Mouse (Mus musculus) stomach, postnatal 0 days (tissue): Measurements from ENCODE around the gene Btbd9. TPM values are rescaled to one million over a fixed set of nuclear protein-coding genes. Genes with fewer than 3 reads are reported as not detected.

ENCODE experiments used
- ATAC-seq: fragments of 200-750 bp; cut with Nextera tagmentation; 2 replicates; pipeline ENCODE4 v1.8.0; 2017; ENCODE audit not compliant: low FRiP score, low TSS enrichment
- DNase-seq: peaks from one replicate; pipeline ENCODE4 v3.0.0-alpha.2; 2016; ENCODE audit warnings: low spot score
- H3K27ac ChIP-seq: fragments of 300-500 bp; sonication (generic); replicated peaks from 2 replicates; pipeline ENCODE4 v1.5.1; 2014; ENCODE audit warnings: mild to moderate bottlenecking, control low read depth
- H3K27me3 ChIP-seq: fragments of 300-500 bp; sonication (generic); 2 replicates; pipeline ENCODE4 v1.6.1; 2014; ENCODE audit warnings: low read length; ENCODE audit not compliant: control insufficient read depth, insufficient read depth
- H3K36me3 ChIP-seq: fragments of 300-500 bp; sonication (generic); 2 replicates; pipeline ENCODE4 v1.6.1; 2014; ENCODE audit warnings: low read length, mixed read lengths; ENCODE audit not compliant: control insufficient read depth, insufficient read depth
- H3K4me1 ChIP-seq: fragments of 300-500 bp; sonication (generic); replicated peaks from 2 replicates; pipeline ENCODE4 v1.6.1; 2014; ENCODE audit warnings: antibody characterized with exemption; ENCODE audit not compliant: control insufficient read depth, insufficient read depth
- H3K4me2 ChIP-seq: fragments of 300-500 bp; sonication (generic); replicated peaks from 2 replicates; pipeline ENCODE4 v1.6.1; 2014; ENCODE audit warnings: low read depth, mild to moderate bottlenecking, control low read depth, moderate library complexity
- H3K4me3 ChIP-seq: fragments of 300-500 bp; sonication (generic); 2 replicates; pipeline ENCODE4 v1.5.1; 2014; ENCODE audit warnings: low read depth, low read length, control low read depth
- H3K9ac ChIP-seq: fragments of 300-500 bp; sonication (generic); 2 replicates; pipeline ENCODE4 v1.6.1; 2014; ENCODE audit warnings: mild to moderate bottlenecking, low read length, control low read depth, mixed read lengths
- H3K9me3 ChIP-seq: fragments of 300-500 bp; sonication (generic); 2 replicates; pipeline ENCODE4 v1.6.1; 2016; ENCODE audit warnings: low read length; ENCODE audit not compliant: control insufficient read depth
- CTCF ChIP-seq: IDR thresholded peaks from 2 replicates; pipeline ENCODE4 v1.5.1; 2016; ENCODE audit warnings: antibody characterized with exemption, low read depth, mild to moderate bottlenecking, moderate library complexity
- EP300 ChIP-seq: optimal IDR thresholded peaks from 2 replicates; pipeline ENCODE3; 2016; ENCODE audit warnings: antibody characterized with exemption
- WGBS: fragments of 180-500 bp; shearing (Covaris S2); extraction: QIAGEN DNeasy Blood & Tissue Kit; methylation state at CpG from one replicate; pipeline ENCODE4 v1.1.7; 2014; 5-methylcytosine and 5-hydroxymethylcytosine counted together
- polyA plus RNA-seq: library from polyadenylated mRNA; unstranded; fragments of >200 nt; fragmentation: Nextera tagmentation; extraction: Ambion mirVana; gene quantifications from 2 replicates; pipeline ENCODE4 v1.2.1, GENCODE M21; 2015

Gene Btbd9
- polyA plus RNA-seq, 1 experiment from 2014 or later: 34.6 TPM

DNA sequence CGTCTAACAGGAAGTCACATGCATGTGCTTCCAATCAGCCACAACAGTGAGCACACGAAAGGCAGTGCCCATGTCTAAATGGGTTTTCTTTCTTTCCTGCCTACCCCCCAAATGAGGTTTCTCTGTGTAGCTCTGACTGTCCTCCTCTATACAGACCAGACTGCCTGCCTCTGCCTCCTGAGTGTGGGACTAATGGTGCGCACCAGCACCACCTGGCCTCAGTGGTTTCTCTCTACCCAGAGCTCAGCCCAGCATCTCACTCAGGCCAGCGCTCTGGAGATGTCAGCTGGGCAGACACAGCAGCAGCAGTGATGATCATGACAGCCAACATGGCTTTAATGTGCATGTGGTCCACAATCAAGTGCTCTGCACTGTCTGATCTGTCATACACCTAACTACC is 299.8 kb downstream of the Btbd9 start:
- Histone ChIP-seq H3K27me3 (no peaks in the 10 kb centered on the region), H3K4me3 (no peak overlapping the region), H3K4me1 (0 out of 2 replicates have a peak, but pooled peaks cover 4% of the 10 kb centered on the region), H3K4me2 (no peak overlapping the region), H3K27ac (no peak overlapping the region), H3K36me3 (no peaks in the 10 kb centered on the region), H3K9ac (no peak overlapping the region), H3K9me3 (no peaks in the 10 kb centered on the region)
- DNase-seq (no peak), ATAC-seq (no peak)
- TF ChIP-seq CTCF: no peak
- TF ChIP-seq EP300: no peak
- 89% methylated on average over 4 of the region's 4 CpGs for WGBS

DNA sequence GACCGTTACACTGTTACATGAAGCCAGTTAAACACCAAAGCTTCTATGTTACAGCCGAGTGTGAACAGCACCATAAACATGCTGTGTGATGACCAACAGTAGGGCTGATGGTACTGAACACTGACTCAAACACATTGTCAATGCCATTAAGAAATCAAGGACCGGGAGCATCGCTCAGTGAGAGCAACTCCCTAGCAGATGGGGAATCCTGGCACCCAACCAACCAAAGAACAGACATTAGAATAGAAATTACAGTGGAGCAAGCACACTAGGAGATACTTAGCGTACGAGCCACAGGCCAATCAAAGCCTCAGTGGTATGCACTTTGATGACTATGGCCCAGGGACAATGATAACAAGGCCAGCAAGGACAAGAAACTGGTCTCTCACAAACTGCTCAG is 303.5 kb downstream of the Btbd9 start:
- Histone ChIP-seq H3K36me3 (no peaks in the 10 kb centered on the region), H3K4me3 (no peak overlapping the region), H3K27me3 (no peaks in the 10 kb centered on the region), H3K4me2 (no peak overlapping the region), H3K9me3 (no peaks in the 10 kb centered on the region), H3K4me1 (no peaks in the 10 kb centered on the region), H3K27ac (no peak overlapping the region), H3K9ac (no peak overlapping the region)
- DNase-seq (no peak), ATAC-seq (no peak)
- TF ChIP-seq EP300: no peak
- TF ChIP-seq CTCF: no peak
- WGBS: 88% methylated on average over 6 of the region's 6 CpGs

DNA sequence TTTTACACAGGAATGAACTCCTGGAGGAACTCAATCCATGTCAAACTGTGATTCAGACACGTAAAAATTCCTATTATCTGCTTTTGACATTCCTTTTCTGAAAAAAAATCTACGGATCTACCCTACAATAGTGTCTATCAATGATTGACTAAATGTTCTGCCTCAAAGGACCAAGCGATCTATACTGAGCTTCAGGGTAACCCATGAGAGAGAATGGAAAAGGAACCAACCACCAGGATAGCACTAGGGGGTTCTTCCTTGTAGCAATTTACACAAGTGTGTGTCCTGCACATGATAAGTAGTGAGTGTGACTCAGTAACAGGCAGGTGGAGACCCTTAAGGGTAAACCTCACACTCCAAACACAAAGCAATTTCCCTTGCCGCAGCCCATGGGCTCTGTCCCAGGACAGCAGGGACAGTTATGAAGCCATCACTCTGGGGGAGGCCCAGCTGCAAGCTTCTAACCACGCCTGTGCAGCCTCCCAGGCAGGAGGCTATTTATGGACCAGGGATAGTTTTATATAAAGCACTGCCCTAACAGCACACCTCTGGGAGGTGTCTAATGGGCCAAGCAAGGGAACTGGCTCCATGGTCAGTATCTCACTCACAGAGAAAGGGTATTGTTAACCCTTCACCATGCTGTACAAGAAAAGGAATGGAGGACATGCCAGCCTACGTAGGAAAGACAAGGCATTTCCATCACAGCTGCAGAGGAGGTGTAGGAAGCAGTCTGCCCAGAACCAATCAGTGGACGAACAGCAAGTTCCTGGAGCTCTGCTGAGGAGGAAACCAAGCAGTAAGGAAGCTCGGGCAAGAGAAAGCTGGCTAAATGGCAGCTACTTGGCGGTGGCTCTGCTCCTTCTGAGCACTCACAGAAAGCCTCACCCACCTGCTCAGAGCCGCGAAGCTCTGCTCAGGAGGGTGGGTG is 306.9 kb downstream of the Btbd9 start:
- Histone ChIP-seq H3K4me2 (no peak overlapping the region), H3K4me1 (no peaks in the 10 kb centered on the region), H3K27me3 (no peaks in the 10 kb centered on the region), H3K4me3 (no peak overlapping the region), H3K9ac (no peak overlapping the region), H3K9me3 (no peaks in the 10 kb centered on the region), H3K36me3 (no peaks in the 10 kb centered on the region), H3K27ac (no peak overlapping the region)
- ATAC-seq (no peak), DNase-seq (no peak)
- 60% methylated on average over 11 of the region's 11 CpGs for WGBS
- no peak for TF ChIP-seq CTCF
- no peak for TF ChIP-seq EP300

DNA sequence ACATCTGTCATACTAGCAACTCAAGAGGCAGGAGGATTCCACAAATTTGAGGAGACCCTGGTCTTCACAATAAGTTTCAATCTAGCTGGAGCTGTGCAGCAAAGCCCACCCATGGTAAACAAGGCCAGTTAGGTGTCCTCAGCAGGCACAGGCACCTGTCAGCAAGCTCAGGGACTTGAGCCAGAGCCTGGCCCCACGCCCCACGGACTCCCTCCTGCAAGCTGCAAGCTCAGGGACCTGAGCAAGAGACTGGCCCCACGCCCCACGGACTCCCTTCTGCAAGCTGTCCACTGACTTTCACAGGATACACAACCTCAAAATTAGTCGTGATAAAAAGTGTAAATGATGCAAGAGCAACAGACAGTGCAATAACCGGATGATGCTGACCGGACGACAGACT is 307.8 kb downstream of the Btbd9 start:
- H3K27me3 ChIP-seq: no peaks in the 10 kb centered on the region
- WGBS: 84% methylated on average over 8 of the region's 8 CpGs
- TF ChIP-seq EP300: no peak
- no peak for TF ChIP-seq CTCF
- no peaks in the 10 kb centered on the region for H3K4me1 ChIP-seq
- no peaks in the 10 kb centered on the region for H3K36me3 ChIP-seq
- H3K27ac ChIP-seq: no peak overlapping the region
- ATAC-seq: no peak
- H3K4me2 ChIP-seq: no peak overlapping the region
- H3K4me3 ChIP-seq: no peak overlapping the region
- H3K9me3 ChIP-seq: no peaks in the 10 kb centered on the region
- no peak for DNase-seq
- no peak overlapping the region for H3K9ac ChIP-seq

DNA sequence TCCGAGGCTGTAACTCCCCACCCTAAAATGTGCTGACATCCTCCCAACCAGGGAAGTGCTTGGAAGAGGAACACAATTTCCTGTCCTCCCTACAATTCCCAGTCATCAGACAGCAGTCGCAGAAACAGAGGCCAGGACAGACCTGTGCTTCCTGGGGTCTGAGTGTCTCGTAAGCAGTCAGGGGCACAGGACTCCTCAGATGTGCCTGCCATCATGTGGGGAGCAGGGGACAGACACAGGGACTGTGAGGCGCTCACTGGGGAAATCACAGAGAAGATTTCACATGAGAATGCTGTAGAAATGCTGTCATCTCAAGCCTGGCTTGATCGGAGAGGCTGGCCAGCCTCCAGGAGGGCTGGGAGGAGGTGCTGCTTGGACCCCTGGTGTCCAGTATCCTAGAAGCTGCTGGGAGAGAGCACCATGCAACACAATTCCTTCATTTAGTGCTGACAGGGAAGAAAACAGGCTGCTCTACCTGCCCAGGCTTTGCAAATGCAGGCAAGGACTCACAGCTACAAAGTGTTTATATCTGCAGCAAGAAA is 308.8 kb downstream of the Btbd9 start:
- H3K9ac ChIP-seq: no peak overlapping the region
- TF ChIP-seq CTCF (no peak), EP300 (no peak)
- peaks cover 3% of the 10 kb centered on the region; the same call in 1 of the 2 replicates for H3K4me1 ChIP-seq
- no peaks in the 10 kb centered on the region for H3K9me3 ChIP-seq
- no peak overlapping the region for H3K4me2 ChIP-seq
- H3K36me3 ChIP-seq: no peaks in the 10 kb centered on the region
- WGBS: 72% methylated on average over 5 of the region's 5 CpGs
- no peak overlapping the region for H3K27ac ChIP-seq
- DNase-seq (no peak), ATAC-seq (no peak)
- H3K4me3 ChIP-seq: no peak overlapping the region
- H3K27me3 ChIP-seq: no peaks in the 10 kb centered on the region

DNA sequence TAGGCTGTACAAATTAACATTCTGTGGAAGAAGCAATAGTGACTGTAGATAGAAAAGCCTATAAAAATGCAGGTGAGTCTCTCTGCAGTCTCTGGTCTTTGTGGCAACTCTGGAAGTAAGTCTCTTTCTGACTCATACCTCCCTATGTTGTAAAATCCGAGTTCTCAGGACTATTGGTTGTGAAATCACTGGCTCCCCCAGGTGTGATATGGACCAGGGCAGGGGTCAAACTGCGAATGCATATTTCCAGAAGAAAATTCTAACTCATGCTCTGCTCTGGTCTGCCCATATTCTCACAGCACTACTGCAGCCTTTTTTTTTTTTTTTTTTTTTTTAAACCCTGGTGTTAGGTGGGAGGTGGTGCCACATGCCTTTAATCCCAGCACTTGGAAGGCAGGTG is 312.8 kb downstream of the Btbd9 start:
- ATAC-seq: no peak

More for the DNA sequence above, 312.8 kb downstream of the Btbd9 start:
- Histone ChIP-seq H3K27me3 (no peaks in the 10 kb centered on the region), H3K9ac (no peak overlapping the region), H3K4me1 (peaks cover 9% of the 10 kb centered on the region; the same call in 1 of the 2 replicates), H3K36me3 (no peaks in the 10 kb centered on the region), H3K4me2 (no peak overlapping the region), H3K9me3 (no peaks in the 10 kb centered on the region), H3K27ac (no peak overlapping the region), H3K4me3 (no peak overlapping the region)
- DNase-seq: no peak
- no peak for TF ChIP-seq CTCF
- TF ChIP-seq EP300: no peak
- 74% methylated on average over 2 of the region's 2 CpGs for WGBS
